Mouse (Mus musculus) left cerebral cortex, postnatal 14 days (tissue): ENCODE results near the gene Dgkq. TPM values are rescaled to one million over a fixed set of nuclear protein-coding genes. Genes with fewer than 3 reads are reported as not detected.

ENCODE experiments used
- DNase-seq, 2 experiments: peaks; one replicate each; pipeline ENCODE4 v3.0.0; 2021 to 2022; ENCODE audit warnings: low spot score in 2 of 2, mixed read lengths in 1 of 2
- intact Hi-C: fragments of 180-260 bp; cut with DNase I; formaldehyde crosslinking; loops from one replicate; pipeline ENCODE4 v1.15.1; 2025
- total RNA-seq, 2 experiments: library from RNA; stranded (reverse); gene quantifications; 2 replicates each; pipeline ENCODE4 v1.2.3; 2021

Gene Dgkq
- total RNA-seq, 2 experiments from 2014 or later = 51.4 to 53.5 TPM

GRCm38 (mm10) chr5:108693872-108694288 is 24.4 kb upstream of the Dgkq start:
- intact Hi-C loops = loop anchor here (5.0 kb wide), 1 partner anchor 33 kb away; no protein-coding TSS in a partner anchor
- peak; percentile 42 to 76 for DNase-seq

- intact Hi-C loops = loop anchor here (5.0 kb wide), 1 partner anchor 35 kb away; no protein-coding TSS in a partner anchor
- DNase-seq = no peak
Measured at GRCm38 (mm10) chr5:108692271-108692670, 22.8 kb upstream of the Dgkq start, which contains the start of gene Fgfrl1. Fgfrl1 (plus strand) TSS chr5:108692382.

GRCm38 (mm10) chr5:108691152-108691551 is 21.7 kb upstream of the Dgkq start:
- no peak for DNase-seq
- intact Hi-C loops = loop anchor here (5.0 kb wide), 1 partner anchor 36 kb away; no protein-coding TSS in a partner anchor

GRCm38 (mm10) chr5:108689091-108689490 is 19.6 kb upstream of the Dgkq start:
- intact Hi-C loops = no loop called here
- DNase-seq = peak in 1 of 2 experiments; percentile 62

- intact Hi-C loops = no loop called here
- no peak for DNase-seq
Measured at GRCm38 (mm10) chr5:108680871-108681270, 11.4 kb upstream of the Dgkq start.

- intact Hi-C loops = loop anchor here (5.0 kb wide), 1 partner anchor 47 kb away; no protein-coding TSS in a partner anchor
Measured at GRCm38 (mm10) chr5:108679909-108680308, 10.4 kb upstream of the Dgkq start.

GRCm38 (mm10) chr5:108678296-108678854 is 8.9 kb upstream of the Dgkq start:
- DNase-seq = no peak
- intact Hi-C loops = loop anchor here (5.0 kb wide), 1 partner anchor 49 kb away; no protein-coding TSS in a partner anchor

More at GRCm38 (mm10) chr5:108679909-108680308, 10.4 kb upstream of the Dgkq start:
- DNase-seq = no peak

GRCm38 (mm10) chr5:108677605-108678295 is 8.3 kb upstream of the Dgkq start:
- intact Hi-C loops = loop anchor here (1.0 to 5.0 kb wide), 2 partner anchors 8 to 50 kb away; partner anchors contain the start of gene Dgkq
- DNase-seq = peak; percentile 83 to 93

GRCm38 (mm10) chr5:108676772-108677498 is 7.5 kb upstream of the Dgkq start:
- peak in 1 of 2 experiments; percentile 35 for DNase-seq
- intact Hi-C loops = loop anchor here (1.0 to 5.0 kb wide), 2 partner anchors 8 to 50 kb away; partner anchors contain the start of gene Dgkq

GRCm38 (mm10) chr5:108675251-108675816 is 5.9 kb upstream of the Dgkq start, which contains the start of gene Slc26a1:
Slc26a1 (minus strand) TSS chr5:108675569.
- DNase-seq = no peak
- intact Hi-C loops = loop anchor here (5.0 kb wide), 1 partner anchor 52 kb away; no protein-coding TSS in a partner anchor

- no peak for DNase-seq
- intact Hi-C loops = loop anchor here (5.0 kb wide), 1 partner anchor 53 kb away; no protein-coding TSS in a partner anchor
Measured at GRCm38 (mm10) chr5:108674624-108675023, 5.2 kb upstream of the Dgkq start.

- intact Hi-C loops = no loop called here
- no peak for DNase-seq
Measured at GRCm38 (mm10) chr5:108671757-108672156, 2.3 kb upstream of the Dgkq start.

- DNase-seq = no peak
- intact Hi-C loops = no loop called here
Measured at GRCm38 (mm10) chr5:108670785-108671184, 1.3 kb upstream of the Dgkq start.

- intact Hi-C loops = loop anchor here (1.0 to 10.0 kb wide), 2 partner anchors 7 to 1435 kb away; partner anchors contain the start of gene Gtpbp6
- no peak for DNase-seq
Measured at GRCm38 (mm10) chr5:108669986-108670385, 514 bp upstream of the Dgkq start.

- intact Hi-C loops = loop anchor here (10.0 kb wide), 1 partner anchor 1436 kb away; the partner anchor contains the start of gene Gtpbp6
- DNase-seq = no peak
Measured at GRCm38 (mm10) chr5:108668387-108668932, 1.0 kb downstream of the Dgkq start.

GRCm38 (mm10) chr5:108667370-108667769 is 2.1 kb downstream of the Dgkq start:
- intact Hi-C loops = loop anchor here (10.0 kb wide), 1 partner anchor 1437 kb away; the partner anchor contains the start of gene Gtpbp6
- DNase-seq = no peak

- DNase-seq = no peak
- intact Hi-C loops = loop anchor here (10.0 kb wide), 1 partner anchor 1440 kb away; the partner anchor contains the start of gene Gtpbp6
Measured at GRCm38 (mm10) chr5:108665066-108665465, 4.4 kb downstream of the Dgkq start.

GRCm38 (mm10) chr5:108662772-108663171 is 6.7 kb downstream of the Dgkq start:
- no peak for DNase-seq

More at GRCm38 (mm10) chr5:108662772-108663171, 6.7 kb downstream of the Dgkq start:
- intact Hi-C loops = loop anchor here (10.0 kb wide), 1 partner anchor 1442 kb away; the partner anchor contains the start of gene Gtpbp6
